Mouse (Mus musculus): ENCODE data around the gene Vmn1r197.
"Not testable (repeated sequence)": the region's sequence is repeated elsewhere in the genome, so short reads cannot be mapped to it uniquely, and the experiment has no call there.

The Vmn1r197 gene

GRCm38 (mm10) chr13:22324289-22324688 lies at the start of gene Vmn1r197:
TSS of gene Vmn1r197 (plus strand) at chr13:22324589.
- DNase-seq (ENCODE audit: low read depth) = no peak

GRCm38 (mm10) chr13:22284578-22284977 lies 39.8 kb upstream of the Vmn1r197 start:
- no peak for DNase-seq (ENCODE audit: low read depth)

- DNase-seq (ENCODE audit: low read depth) = no peak
These were observed 34.8 kb upstream of the Vmn1r197 start, which contains the start of gene Vmn1r196 for GRCm38 (mm10) chr13:22289620-22290019. TSS of gene Vmn1r196 (plus strand) at chr13:22289920.

- not testable (repeated sequence) for DNase-seq (ENCODE audit: low read depth)
These were observed 16.3 kb upstream of the Vmn1r197 start for GRCm38 (mm10) chr13:22308075-22308474.

- DNase-seq (ENCODE audit: low read depth) = no peak
These were observed 9.0 kb upstream of the Vmn1r197 start for GRCm38 (mm10) chr13:22315361-22315760.

- no peak for DNase-seq (ENCODE audit: low read depth)
These were observed 7.0 kb upstream of the Vmn1r197 start for GRCm38 (mm10) chr13:22317366-22317765.

- no peak for DNase-seq (ENCODE audit: low read depth)
These were observed 4.3 kb upstream of the Vmn1r197 start for GRCm38 (mm10) chr13:22320091-22320490.

- DNase-seq (ENCODE audit: low read depth) = no peak
These were observed 8.9 kb downstream of the Vmn1r197 start for GRCm38 (mm10) chr13:22333269-22333668.

GRCm38 (mm10) chr13:22335565-22335964 lies 11.2 kb downstream of the Vmn1r197 start:
- no peak for DNase-seq (ENCODE audit: low read depth)

GRCm38 (mm10) chr13:22350064-22350463 lies 25.7 kb downstream of the Vmn1r197 start, which contains the start of gene Vmn1r198:
TSS of gene Vmn1r198 (plus strand) at chr13:22350364.
- no peak for DNase-seq (ENCODE audit: low read depth)

- no peak for DNase-seq (ENCODE audit: low read depth)
These were observed 26.4 kb downstream of the Vmn1r197 start for GRCm38 (mm10) chr13:22350813-22351212.

GRCm38 (mm10) chr13:22379518-22379917 lies 55.1 kb downstream of the Vmn1r197 start, which contains the start of gene Vmn1r199:
TSS of gene Vmn1r199 (plus strand) at chr13:22379818.
- no peak for DNase-seq (ENCODE audit: low read depth)

- not testable (repeated sequence) for DNase-seq (ENCODE audit: low read depth)
These were observed 56.7 kb downstream of the Vmn1r197 start for GRCm38 (mm10) chr13:22381128-22381527.
